Mouse (Mus musculus): ENCODE results near the gene Sumf1. TPM values are rescaled to one million over a fixed set of nuclear protein-coding genes. Genes with fewer than 3 reads are reported as not detected.

Sumf1 gene
- polyA plus RNA-seq, 1 experiment from 2014 or later, result 25.9 TPM

GRCm38 (mm10) chr6:108065583-108065982, 119.8 kb downstream of the Sumf1 start:
- 6% methylated on average over 6 of the region's 6 CpGs for WGBS
- H3K36me3 ChIP-seq, result no peaks in the 10 kb centered on the region; the same call in 1 of the 2 replicates
- H3K4me2 ChIP-seq, result peak overlapping the region; percentile 59
- H3K27ac ChIP-seq, result peak overlapping the region; percentile 91
- H3K4me1 ChIP-seq, result no peaks in the 10 kb centered on the region
- no peak; the same call in 1 of the 2 replicates for ATAC-seq (ENCODE audit: insufficient number of reproducible peaks, low FRiP score, low TSS enrichment, low read depth)
- H3K27me3 ChIP-seq, result no peaks in the 10 kb centered on the region
- H3K9ac ChIP-seq, result 0 out of 2 replicates have a peak overlapping the region, but pooled peaks have one; percentile 28
- no peaks in the 10 kb centered on the region for H3K9me3 ChIP-seq
- H3K4me3 ChIP-seq, result peak overlapping the region; percentile 59

GRCm38 (mm10) chr6:108064918-108065526, 120.4 kb downstream of the Sumf1 start, which contains the start of gene Setmar:
TSS of gene Setmar (plus strand) at chr6:108065045.
- Histone ChIP-seq H3K27me3 (no peaks in the 10 kb centered on the region), H3K36me3 (no peaks in the 10 kb centered on the region; the same call in 1 of the 2 replicates), H3K9ac (peak within 1 kb of the TSS; percentile 40; the same call in 1 of the 2 replicates), H3K27ac (peak within 1 kb of the TSS; percentile 91), H3K4me3 (peak within 1 kb of the TSS; percentile 59), H3K4me2 (peak within 1 kb of the TSS; percentile 59), H3K9me3 (no peaks in the 10 kb centered on the region), H3K4me1 (no peaks in the 10 kb centered on the region)
- WGBS, result under 1% methylated on average over 24 of the region's 24 CpGs
- peak; percentile 96 for ATAC-seq (ENCODE audit: insufficient number of reproducible peaks, low FRiP score, low TSS enrichment, low read depth)

- ATAC-seq (ENCODE audit: insufficient number of reproducible peaks, low FRiP score, low TSS enrichment, low read depth), result no peak
- no peaks in the 10 kb centered on the region for H3K9me3 ChIP-seq
- WGBS, result 49% methylated on average over 3 of the region's 3 CpGs
- no peak overlapping the region for H3K4me3 ChIP-seq
- no peaks in the 10 kb centered on the region for H3K4me1 ChIP-seq
- no peaks in the 10 kb centered on the region for H3K27me3 ChIP-seq
- H3K4me2 ChIP-seq, result no peak overlapping the region
- H3K9ac ChIP-seq, result no peak overlapping the region
- no peaks in the 10 kb centered on the region for H3K36me3 ChIP-seq
- H3K27ac ChIP-seq, result no peak overlapping the region
Observed at GRCm38 (mm10) chr6:108061121-108061520, 124.3 kb downstream of the Sumf1 start.

- no peak for ATAC-seq (ENCODE audit: insufficient number of reproducible peaks, low FRiP score, low TSS enrichment, low read depth)
- WGBS, result 76% methylated on average over 5 of the region's 5 CpGs
Observed at GRCm38 (mm10) chr6:108058066-108058465, 127.3 kb downstream of the Sumf1 start.

GRCm38 (mm10) chr6:108057353-108057752, 128.0 kb downstream of the Sumf1 start:
- H3K4me2 ChIP-seq, result no peak overlapping the region
- WGBS, result 56% methylated on average over 4 of the region's 4 CpGs

More at GRCm38 (mm10) chr6:108058066-108058465, 127.3 kb downstream of the Sumf1 start:
- Histone ChIP-seq H3K27me3 (no peaks in the 10 kb centered on the region), H3K27ac (no peak overlapping the region), H3K4me2 (no peak overlapping the region), H3K36me3 (no peaks in the 10 kb centered on the region), H3K9ac (no peak overlapping the region), H3K9me3 (no peaks in the 10 kb centered on the region), H3K4me3 (no peak overlapping the region), H3K4me1 (no peaks in the 10 kb centered on the region)

More at GRCm38 (mm10) chr6:108057353-108057752, 128.0 kb downstream of the Sumf1 start:
- no peaks in the 10 kb centered on the region for H3K36me3 ChIP-seq
- ATAC-seq (ENCODE audit: insufficient number of reproducible peaks, low FRiP score, low TSS enrichment, low read depth), result no peak
- no peak overlapping the region for H3K9ac ChIP-seq
- H3K27ac ChIP-seq, result no peak overlapping the region
- no peak overlapping the region for H3K4me3 ChIP-seq
- H3K27me3 ChIP-seq, result no peaks in the 10 kb centered on the region
- no peaks in the 10 kb centered on the region for H3K9me3 ChIP-seq
- no peaks in the 10 kb centered on the region for H3K4me1 ChIP-seq

Other genes with a start within 250 kb of the Sumf1 start
- 5.4 and 6.6 TPM in 2 replicates for gene Setmar, start 120.5 kb downstream of the Sumf1 start, polyA plus RNA-seq (2015; fragmentation: Nextera tagmentation; extraction: Ambion mirVana)
- gene Itpr1, start 27.5 kb upstream of the Sumf1 start, polyA plus RNA-seq (2015; fragmentation: Nextera tagmentation; extraction: Ambion mirVana), result 7.4 and 9.0 TPM in 2 replicates

All from limb, embryonic 15.5 days (tissue).